Mouse (Mus musculus): Measurements from ENCODE around the gene Mrpl28. TPM values are rescaled to one million over a fixed set of nuclear protein-coding genes. Genes with fewer than 3 reads are reported as not detected.

Gene Mrpl28
- total and polyA plus RNA-seq, 2 experiments = 64.5 to 80.6 TPM

Other genes starting within 250 kb of the Mrpl28 start
- 129 and 131 TPM in 2 replicates for gene Mettl26, start 248.4 kb upstream of the Mrpl28 start, total RNA-seq (2014; rRNA removed)
- 415 and 439 TPM in 2 replicates for gene Mettl26, start 248.4 kb upstream of the Mrpl28 start, polyA plus RNA-seq (2012; rRNA removed)
- gene Wfikkn1, start 242.6 kb upstream of the Mrpl28 start, total RNA-seq (2014; rRNA removed) = 0.07 and 0.09 TPM in 2 replicates
- 0.24 and 0.92 TPM in 2 replicates for gene Wfikkn1, start 242.6 kb upstream of the Mrpl28 start, polyA plus RNA-seq (2012; rRNA removed)
- gene Rab40c, start 203.8 kb upstream of the Mrpl28 start, total RNA-seq (2014; rRNA removed) = 6.1 and 7.2 TPM in 2 replicates
- 22.8 and 24.1 TPM in 2 replicates for gene Rab40c, start 203.8 kb upstream of the Mrpl28 start, polyA plus RNA-seq (2012; rRNA removed)
- gene Pigq, start 178.6 kb upstream of the Mrpl28 start, total RNA-seq (2014; rRNA removed) = 11.5 and 16.0 TPM in 2 replicates
- gene Pigq, start 178.6 kb upstream of the Mrpl28 start, polyA plus RNA-seq (2012; rRNA removed) = 51.6 and 52.5 TPM in 2 replicates
- 1.2 TPM in 1 of 2 replicates, not detected in the other for gene Nhlrc4, start 178.5 kb upstream of the Mrpl28 start, total RNA-seq (2014; rRNA removed)
- 0.04 TPM in 1 of 2 replicates, not detected in the other for gene Nhlrc4, start 178.5 kb upstream of the Mrpl28 start, polyA plus RNA-seq (2012; rRNA removed)
- not detected in 2 replicates for gene A930017K11Rik, start 170.9 kb upstream of the Mrpl28 start, total RNA-seq (2014; rRNA removed)
- gene A930017K11Rik, start 170.9 kb upstream of the Mrpl28 start, polyA plus RNA-seq (2012; rRNA removed) = not detected in 2 replicates
- gene Capn15, start 137.7 kb upstream of the Mrpl28 start, total RNA-seq (2014; rRNA removed) = 1.8 and 3.0 TPM in 2 replicates
- gene Capn15, start 137.7 kb upstream of the Mrpl28 start, polyA plus RNA-seq (2012; rRNA removed) = 16.8 and 23.3 TPM in 2 replicates
- 4.6 and 7.7 TPM in 2 replicates for gene Rab11fip3, start 53.9 kb upstream of the Mrpl28 start, total RNA-seq (2014; rRNA removed)
- 11.1 and 13.2 TPM in 2 replicates for gene Rab11fip3, start 53.9 kb upstream of the Mrpl28 start, polyA plus RNA-seq (2012; rRNA removed)
- gene Decr2, start 33.2 kb upstream of the Mrpl28 start, total RNA-seq (2014; rRNA removed) = 179 and 237 TPM in 2 replicates
- 147 and 154 TPM in 2 replicates for gene Decr2, start 33.2 kb upstream of the Mrpl28 start, polyA plus RNA-seq (2012; rRNA removed)
- 6.2 and 7.0 TPM in 2 replicates for gene Nme4, start 27.9 kb upstream of the Mrpl28 start, total RNA-seq (2014; rRNA removed)
- 8.7 TPM in 2 replicates for gene Nme4, start 27.9 kb upstream of the Mrpl28 start, polyA plus RNA-seq (2012; rRNA removed)
- gene Tmem8, start 10.2 kb upstream of the Mrpl28 start, total RNA-seq (2014; rRNA removed) = 8.8 and 10.0 TPM in 2 replicates
- gene Tmem8, start 10.2 kb upstream of the Mrpl28 start, polyA plus RNA-seq (2012; rRNA removed) = 46.2 and 52.5 TPM in 2 replicates
- gene Axin1, start 15.2 kb downstream of the Mrpl28 start, total RNA-seq (2014; rRNA removed) = 8.4 and 9.3 TPM in 2 replicates
- gene Axin1, start 15.2 kb downstream of the Mrpl28 start, polyA plus RNA-seq (2012; rRNA removed) = 7.4 and 8.9 TPM in 2 replicates
- gene Pdia2, start 75.6 kb downstream of the Mrpl28 start, total RNA-seq (2014; rRNA removed) = 1.6 and 6.0 TPM in 2 replicates
- not detected in 2 replicates for gene Pdia2, start 75.6 kb downstream of the Mrpl28 start, polyA plus RNA-seq (2012; rRNA removed)
- 0.09 and 0.40 TPM in 2 replicates for gene Rgs11, start 79.5 kb downstream of the Mrpl28 start, total RNA-seq (2014; rRNA removed)
- gene Rgs11, start 79.5 kb downstream of the Mrpl28 start, polyA plus RNA-seq (2012; rRNA removed) = 0.22 and 0.25 TPM in 2 replicates
- not detected in 2 replicates for gene Arhgdig, start 84.3 kb downstream of the Mrpl28 start, total RNA-seq (2014; rRNA removed)
- gene Arhgdig, start 84.3 kb downstream of the Mrpl28 start, polyA plus RNA-seq (2012; rRNA removed) = 0.09 TPM in 1 of 2 replicates, not detected in the other
- gene Fam234a, start 120.7 kb downstream of the Mrpl28 start, total RNA-seq (2014; rRNA removed) = 12.6 and 19.5 TPM in 2 replicates
- gene Fam234a, start 120.7 kb downstream of the Mrpl28 start, polyA plus RNA-seq (2012; rRNA removed) = 50.8 and 54.0 TPM in 2 replicates
- gene Luc7l, start 129.4 kb downstream of the Mrpl28 start, total RNA-seq (2014; rRNA removed) = 17.8 and 18.2 TPM in 2 replicates
- gene Luc7l, start 129.4 kb downstream of the Mrpl28 start, polyA plus RNA-seq (2012; rRNA removed) = 8.8 and 15.4 TPM in 2 replicates

All from liver, adult 2 months (tissue).